Mouse (Mus musculus) limb, embryonic 13.5 days (tissue): ENCODE data around the gene Chdh. TPM values are rescaled to one million over a fixed set of nuclear protein-coding genes. Genes with fewer than 3 reads are reported as not detected.

Experiments
- ATAC-seq: fragments of 200-750 bp; cut with Nextera tagmentation; 2 replicates; pipeline ENCODE4 v1.8.0; 2017; ENCODE audit warnings: low read depth, moderate number of reproducible peaks, moderate TSS enrichment; ENCODE audit not compliant: low FRiP score
- H3K27ac ChIP-seq: fragments of 300-500 bp; sonication (generic); 2 replicates; pipeline ENCODE4 v1.5.1; 2015; ENCODE audit warnings: inconsistent platforms, mild to moderate bottlenecking, moderate library complexity
- H3K27me3 ChIP-seq: fragments of 300-500 bp; sonication (generic); 2 replicates; pipeline ENCODE4 v1.6.1; 2015; ENCODE audit warnings: mild to moderate bottlenecking, inconsistent platforms
- H3K36me3 ChIP-seq: fragments of 300-500 bp; sonication (generic); 2 replicates; pipeline ENCODE4 v1.6.1; 2015; ENCODE audit warnings: inconsistent platforms, mild to moderate bottlenecking, moderate library complexity
- H3K4me1 ChIP-seq: fragments of 300-500 bp; sonication (generic); 2 replicates; pipeline ENCODE4 v1.6.1; 2015; ENCODE audit warnings: inconsistent platforms
- H3K4me2 ChIP-seq: fragments of 300-500 bp; sonication (generic); replicated peaks from 2 replicates; pipeline ENCODE4 v1.6.1; 2015; ENCODE audit warnings: inconsistent platforms, mild to moderate bottlenecking, moderate library complexity
- H3K4me3 ChIP-seq: fragments of 300-500 bp; sonication (generic); 2 replicates; pipeline ENCODE4 v1.5.1; 2015; ENCODE audit warnings: moderate library complexity, mild to moderate bottlenecking, inconsistent platforms
- H3K9ac ChIP-seq: fragments of 300-500 bp; sonication (generic); 2 replicates; pipeline ENCODE4 v1.6.1; 2015; ENCODE audit warnings: mild to moderate bottlenecking, inconsistent platforms
- H3K9me3 ChIP-seq: fragments of 300-500 bp; sonication (generic); 2 replicates; pipeline ENCODE4 v1.6.1; 2016; ENCODE audit warnings: inconsistent platforms
- WGBS: fragments of 180-500 bp; shearing (Covaris S2); methylation state at CpG from one replicate; pipeline ENCODE4 v1.1.7; 2015; 5-methylcytosine and 5-hydroxymethylcytosine counted together
- polyA plus RNA-seq: library from polyadenylated mRNA; unstranded; fragments of >200 nt; fragmentation: Nextera tagmentation; extraction: Ambion mirVana; gene quantifications from 2 replicates; pipeline ENCODE4 v1.2.1, GENCODE M21; 2015

The Chdh gene
- polyA plus RNA-seq, 1 experiment from 2014 or later, result 0.24 TPM

- no peak for ATAC-seq
- no peak overlapping the region for H3K4me2 ChIP-seq
Measured at GRCm38 (mm10) chr14:30043356-30043940, 34.6 kb downstream of the Chdh start.

GRCm38 (mm10) chr14:30045239-30045638 lies 36.4 kb downstream of the Chdh start:
- no peak for ATAC-seq
- no peaks in the 10 kb centered on the region for H3K9me3 ChIP-seq
- no peaks in the 10 kb centered on the region for H3K27me3 ChIP-seq
- H3K9ac ChIP-seq, result no peak overlapping the region
- no peak overlapping the region for H3K4me3 ChIP-seq
- H3K27ac ChIP-seq, result no peak overlapping the region
- H3K4me1 ChIP-seq, result no peaks in the 10 kb centered on the region; the same call in 1 of the 2 replicates
- 85% methylated on average over 10 of the region's 10 CpGs for WGBS
- H3K4me2 ChIP-seq, result no peak overlapping the region
- H3K36me3 ChIP-seq, result no peaks in the 10 kb centered on the region

More at GRCm38 (mm10) chr14:30043356-30043940, 34.6 kb downstream of the Chdh start:
- Histone ChIP-seq H3K9me3 (no peaks in the 10 kb centered on the region), H3K36me3 (no peaks in the 10 kb centered on the region), H3K9ac (no peak overlapping the region), H3K4me3 (no peak overlapping the region), H3K27me3 (no peaks in the 10 kb centered on the region), H3K27ac (no peak overlapping the region), H3K4me1 (no peaks in the 10 kb centered on the region; the same call in 1 of the 2 replicates)
- WGBS, result 87% methylated on average over 7 of the region's 7 CpGs

GRCm38 (mm10) chr14:30045704-30046220 lies 36.9 kb downstream of the Chdh start:
- H3K4me2 ChIP-seq, result no peak overlapping the region
- H3K9ac ChIP-seq, result no peak overlapping the region
- WGBS, result 84% methylated on average over 8 of the region's 8 CpGs
- no peaks in the 10 kb centered on the region for H3K9me3 ChIP-seq
- no peaks in the 10 kb centered on the region for H3K36me3 ChIP-seq
- no peak overlapping the region for H3K4me3 ChIP-seq
- no peak for ATAC-seq
- no peaks in the 10 kb centered on the region for H3K27me3 ChIP-seq
- H3K27ac ChIP-seq, result no peak overlapping the region
- H3K4me1 ChIP-seq, result no peaks in the 10 kb centered on the region

DNA sequence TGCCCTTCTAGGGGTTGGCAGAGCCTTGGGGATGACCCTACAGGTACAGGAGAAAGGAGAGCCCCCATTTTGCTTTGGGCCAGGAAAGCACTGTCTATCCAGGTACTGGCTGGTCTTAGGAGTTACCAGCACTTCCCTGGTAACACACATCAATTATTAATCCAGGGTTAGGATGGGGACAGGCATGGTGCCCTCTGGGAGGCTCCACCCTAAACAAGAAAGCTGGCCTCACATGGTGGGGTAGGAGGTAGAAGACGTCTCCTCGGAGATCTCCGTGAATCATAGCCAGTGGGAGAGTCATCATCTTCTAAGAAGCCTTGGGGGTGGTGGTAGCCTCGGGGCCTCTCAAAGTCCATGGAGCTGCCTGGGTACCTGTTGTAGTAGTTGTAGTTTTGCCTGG lies 38.2 kb downstream of the Chdh start:
- no peaks in the 10 kb centered on the region for H3K4me1 ChIP-seq
- ATAC-seq, result no peak
- no peaks in the 10 kb centered on the region for H3K36me3 ChIP-seq
- H3K4me2 ChIP-seq, result no peak overlapping the region
- H3K9ac ChIP-seq, result no peak overlapping the region
- no peaks in the 10 kb centered on the region for H3K27me3 ChIP-seq
- no peaks in the 10 kb centered on the region for H3K9me3 ChIP-seq
- 90% methylated on average over 4 of the region's 4 CpGs for WGBS
- no peak overlapping the region for H3K27ac ChIP-seq
- H3K4me3 ChIP-seq, result no peak overlapping the region

DNA sequence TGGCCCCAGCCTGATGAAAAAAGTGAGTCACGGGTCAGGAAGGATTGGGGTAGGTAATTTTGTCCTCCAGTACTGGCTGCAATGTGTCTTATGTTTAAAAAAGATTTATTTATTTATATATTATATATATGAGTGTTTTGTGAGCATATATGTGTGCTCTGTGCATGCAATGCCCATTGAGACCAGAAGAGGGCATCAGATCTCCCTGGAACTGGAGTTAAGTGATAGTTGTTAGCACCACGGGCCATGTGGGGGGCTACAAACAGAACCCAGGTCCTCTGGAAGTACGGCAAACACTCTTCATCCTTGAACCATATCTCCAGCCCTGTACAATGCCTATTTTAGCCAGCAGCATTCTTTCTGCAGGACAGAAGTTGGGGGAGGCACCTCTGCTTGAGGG lies 39.2 kb downstream of the Chdh start:
- Histone ChIP-seq H3K9me3 (no peaks in the 10 kb centered on the region), H3K4me1 (no peaks in the 10 kb centered on the region), H3K9ac (no peak overlapping the region), H3K27ac (no peak overlapping the region), H3K27me3 (no peaks in the 10 kb centered on the region), H3K4me3 (no peak overlapping the region), H3K4me2 (no peak overlapping the region), H3K36me3 (no peaks in the 10 kb centered on the region)
- no peak for ATAC-seq
- 79% methylated on average over 3 of the region's 3 CpGs for WGBS

- Histone ChIP-seq H3K9me3 (no peaks in the 10 kb centered on the region), H3K9ac (no peak overlapping the region), H3K27me3 (no peaks in the 10 kb centered on the region), H3K4me3 (no peak overlapping the region), H3K4me1 (no peaks in the 10 kb centered on the region), H3K36me3 (no peaks in the 10 kb centered on the region), H3K27ac (no peak overlapping the region), H3K4me2 (no peak overlapping the region)
- no peak for ATAC-seq
- WGBS, result 93% methylated on average over 8 of the region's 8 CpGs
Measured at GRCm38 (mm10) chr14:30050280-30050679, 41.5 kb downstream of the Chdh start.

DNA sequence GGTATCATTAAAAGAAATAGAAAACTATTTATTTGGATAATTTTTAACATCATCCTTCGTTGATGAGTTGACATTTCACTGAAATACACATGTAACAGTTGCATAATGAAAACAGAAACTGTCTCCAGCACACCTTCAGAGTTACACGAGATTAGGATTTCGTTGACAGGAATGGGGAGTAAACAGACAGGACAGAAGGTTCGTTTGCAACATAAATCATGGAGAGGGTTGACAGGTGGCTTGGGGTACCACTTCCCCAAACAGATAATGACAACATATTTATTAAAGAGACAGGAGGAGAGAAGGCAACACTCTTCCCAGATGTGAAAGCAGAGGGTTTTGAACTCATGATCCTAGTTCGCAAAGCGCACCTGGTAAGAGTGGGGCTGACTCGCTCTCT lies 46.1 kb downstream of the Chdh start:
- H3K9me3 ChIP-seq, result no peaks in the 10 kb centered on the region
- no peak for ATAC-seq
- H3K4me2 ChIP-seq, result no peak overlapping the region
- H3K27ac ChIP-seq, result no peak overlapping the region
- no peaks in the 10 kb centered on the region for H3K27me3 ChIP-seq
- peaks cover 7% of the 10 kb centered on the region; the same call in 1 of the 2 replicates for H3K4me1 ChIP-seq
- no peak overlapping the region for H3K9ac ChIP-seq
- 80% methylated on average over 7 of the region's 7 CpGs for WGBS
- no peaks in the 10 kb centered on the region for H3K36me3 ChIP-seq
- no peak overlapping the region for H3K4me3 ChIP-seq

GRCm38 (mm10) chr14:30056031-30056766 lies 47.4 kb downstream of the Chdh start:
- 70% methylated on average over 13 of the region's 13 CpGs for WGBS
- H3K4me3 ChIP-seq, result no peak overlapping the region
- no peak for ATAC-seq
- H3K9ac ChIP-seq, result no peak overlapping the region
- H3K27me3 ChIP-seq, result no peaks in the 10 kb centered on the region
- H3K4me1 ChIP-seq, result peaks cover 7% of the 10 kb centered on the region; the same call in 1 of the 2 replicates
- no peak overlapping the region for H3K4me2 ChIP-seq
- no peak overlapping the region for H3K27ac ChIP-seq
- H3K36me3 ChIP-seq, result no peaks in the 10 kb centered on the region
- no peaks in the 10 kb centered on the region for H3K9me3 ChIP-seq

DNA sequence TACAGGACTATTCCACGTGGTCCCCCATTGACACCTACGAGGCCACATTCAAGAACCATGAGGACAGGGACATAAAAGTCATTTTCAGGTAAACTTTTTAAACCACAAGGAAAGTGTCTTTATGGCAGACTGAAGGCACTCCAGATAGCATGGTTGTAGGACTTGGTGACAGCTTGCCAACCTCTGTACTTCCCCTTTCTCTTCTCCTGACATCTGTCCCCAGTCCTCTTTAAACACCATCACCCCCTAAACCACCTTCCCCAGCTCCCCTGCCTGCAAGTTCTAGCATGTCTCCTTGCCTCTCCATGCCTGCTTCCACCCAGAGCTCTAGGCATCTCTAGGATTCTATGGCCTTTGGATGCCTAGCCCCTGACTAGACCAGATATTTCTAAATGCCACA lies 56.0 kb downstream of the Chdh start:
- Histone ChIP-seq H3K27me3 (no peaks in the 10 kb centered on the region), H3K4me1 (no peaks in the 10 kb centered on the region), H3K27ac (no peak overlapping the region), H3K9ac (no peak overlapping the region), H3K4me3 (no peak overlapping the region), H3K4me2 (no peak overlapping the region), H3K36me3 (no peaks in the 10 kb centered on the region), H3K9me3 (no peaks in the 10 kb centered on the region)
- no peak for ATAC-seq
- WGBS, result 91% methylated on average over 2 of the region's 2 CpGs

DNA sequence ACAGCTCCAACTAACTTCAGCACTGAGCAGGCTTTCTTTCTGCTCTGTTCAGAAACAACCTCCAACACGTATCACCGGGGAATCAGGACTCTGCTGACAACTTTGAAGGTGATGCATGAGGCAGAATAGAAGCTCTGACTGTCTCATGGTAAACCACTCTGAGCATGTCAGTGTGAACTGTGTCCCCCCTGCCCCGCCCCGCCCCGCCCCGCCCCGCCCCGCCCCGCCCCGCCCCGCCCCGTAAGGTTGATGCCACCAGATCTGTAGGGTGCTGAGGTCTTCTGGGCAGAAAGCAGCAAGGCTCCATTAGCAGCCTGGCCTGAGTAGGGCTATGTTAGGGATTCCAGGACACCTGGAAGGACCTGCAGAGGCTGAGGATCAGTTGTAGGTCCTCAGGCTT lies 57.9 kb downstream of the Chdh start:
- Histone ChIP-seq H3K9ac (no peak overlapping the region), H3K4me1 (no peaks in the 10 kb centered on the region), H3K4me2 (no peak overlapping the region), H3K4me3 (no peak overlapping the region), H3K36me3 (no peaks in the 10 kb centered on the region), H3K9me3 (no peaks in the 10 kb centered on the region), H3K27ac (no peak overlapping the region), H3K27me3 (no peaks in the 10 kb centered on the region)
- WGBS, result 87% methylated on average over 12 of the region's 12 CpGs
- ATAC-seq, result no peak

GRCm38 (mm10) chr14:30068566-30068965 lies 59.7 kb downstream of the Chdh start:
- no peak overlapping the region for H3K27ac ChIP-seq
- H3K4me1 ChIP-seq, result no peaks in the 10 kb centered on the region
- H3K36me3 ChIP-seq, result no peaks in the 10 kb centered on the region
- ATAC-seq, result no peak
- H3K4me2 ChIP-seq, result no peak overlapping the region
- H3K27me3 ChIP-seq, result no peaks in the 10 kb centered on the region
- H3K9ac ChIP-seq, result no peak overlapping the region
- H3K4me3 ChIP-seq, result no peak overlapping the region
- WGBS, result 87% methylated on average over 3 of the region's 3 CpGs
- no peaks in the 10 kb centered on the region for H3K9me3 ChIP-seq

GRCm38 (mm10) chr14:30075268-30075887 lies 66.6 kb downstream of the Chdh start:
- Histone ChIP-seq H3K4me1 (no peaks in the 10 kb centered on the region), H3K27ac (no peak overlapping the region), H3K9me3 (no peaks in the 10 kb centered on the region), H3K9ac (no peak overlapping the region), H3K4me2 (no peak overlapping the region), H3K36me3 (no peaks in the 10 kb centered on the region), H3K4me3 (no peak overlapping the region), H3K27me3 (no peaks in the 10 kb centered on the region)
- 72% methylated on average over 7 of the region's 7 CpGs for WGBS
- no peak for ATAC-seq
